Mouse (Mus musculus) Patski (cell line): ENCODE data around the gene Pik3ca. TPM values are rescaled to one million over a fixed set of nuclear protein-coding genes. Genes with fewer than 3 reads are reported as not detected.
A peak's percentile ranks its signal among the peaks of the same experiment; 100 is the strongest.

Experiments
- ATAC-seq: fragments of 100-300 bp; one replicate; pipeline ENCODE4 v1.8.0; 2021
- CTCF ChIA-PET: fragments of 350-600 bp; sonication (Branson Sonifier 250); formaldehyde crosslinking; loops from one replicate; lab custom pipeline; 2022; ENCODE audit warnings: inconsistent platforms; lab: Charles Lee
- POLR2A ChIA-PET: fragments of 350-600 bp; sonication (Branson Sonifier 250); formaldehyde crosslinking; loops from one replicate; lab custom pipeline; 2022; ENCODE audit warnings: antibody characterized with exemption, inconsistent platforms; lab: Charles Lee
- DNase-seq: peaks from one replicate; pipeline ENCODE4 v3.0.0-alpha.2; 2011; ENCODE audit warnings: low read depth, low spot score
- H3K27me3 ChIP-seq: fragments of 371-371 bp; one replicate; pipeline ENCODE4 v1.5.1; 2021
- CTCF ChIP-seq: fragments of 100-300 bp; IDR thresholded peaks from one replicate; pipeline ENCODE4 v1.5.1; 2021
- in situ Hi-C: fragments of 300-500 bp; cut with MboI; formaldehyde crosslinking; loops from 3 replicates; pipeline ENCODE4 v1.11.1; 2018; ENCODE audit warnings: low pct_unique_long_range_greater_than_20kb, mixed read lengths
- polyA plus RNA-seq: library from polyadenylated mRNA; unstranded; gene quantifications from one replicate; pipeline ENCODE4 v1.2.3, GENCODE M21; 2021

Gene Pik3ca
- polyA plus RNA-seq, 1 experiment from 2014 or later = 60.0 TPM

GRCm38 (mm10) chr3:32398623-32399022, 1.2 kb downstream of the Pik3ca start:
- TF ChIP-seq CTCF = no peak

GRCm38 (mm10) chr3:32399381-32399780, 1.9 kb downstream of the Pik3ca start:
- ATAC-seq (no peak), DNase-seq (no peak)
- no peaks in the 10 kb centered on the region for H3K27me3 ChIP-seq
- in situ Hi-C loops = loop anchor here (10.0 kb wide), 1 partner anchor 105 kb away; no protein-coding TSS in a partner anchor
- CTCF ChIA-PET = interaction anchor here (0.9 to 5.0 kb wide), 8 partner anchors 9 to 110 kb away, joined by 3 to 18 read pairs (median 3); partner anchors contain the start of gene Zfp639
- POLR2A ChIA-PET = interaction anchor here (1.2 to 3.0 kb wide), 3 partner anchors 33 to 65 kb away, joined by 3 to 17 read pairs (median 5); partner anchors contain the start of gene Zmat3
- TF ChIP-seq CTCF = no peak

More at GRCm38 (mm10) chr3:32398623-32399022, 1.2 kb downstream of the Pik3ca start:
- no peaks in the 10 kb centered on the region for H3K27me3 ChIP-seq
- in situ Hi-C loops = loop anchor here (10.0 kb wide), 1 partner anchor 106 kb away; no protein-coding TSS in a partner anchor
- no peak for ATAC-seq
- CTCF ChIA-PET = interaction anchor here (1.0 to 5.0 kb wide), 6 partner anchors 19 to 111 kb away, joined by 3 to 18 read pairs (median 4); partner anchors contain the start of gene Zfp639
- POLR2A ChIA-PET = interaction anchor here (3.0 kb wide), 1 partner anchor 33 kb away, joined by 17 read pairs; the partner anchor contains the start of gene Zmat3
- no peak for DNase-seq

GRCm38 (mm10) chr3:32399931-32400330, 2.5 kb downstream of the Pik3ca start:
- ChIA-PET POLR2A (interaction anchor here (1.2 to 1.4 kb wide), 2 partner anchors 35 to 66 kb away, joined by 3 to 5 read pairs; partner anchors contain the start of gene Zmat3), CTCF (interaction anchor here (0.9 to 5.0 kb wide), 8 partner anchors 8 to 109 kb away, joined by 3 to 18 read pairs (median 4); partner anchors contain the start of gene Zfp639)
- ATAC-seq (no peak), DNase-seq (no peak)
- no peak for TF ChIP-seq CTCF
- in situ Hi-C loops = loop anchor here (10.0 kb wide), 1 partner anchor 105 kb away; no protein-coding TSS in a partner anchor
- no peaks in the 10 kb centered on the region for H3K27me3 ChIP-seq

- DNase-seq = no peak
- in situ Hi-C loops = no loop called here
- CTCF ChIA-PET = interaction anchor here (1.1 to 5.0 kb wide), 10 partner anchors 10 to 106 kb away, joined by 3 to 18 read pairs (median 5); no protein-coding TSS in a partner anchor
- no peak for ATAC-seq
- no peak for TF ChIP-seq CTCF
- H3K27me3 ChIP-seq = no peaks in the 10 kb centered on the region
- POLR2A ChIA-PET = no interaction called here
Measured at GRCm38 (mm10) chr3:32401591-32401990, 4.1 kb downstream of the Pik3ca start.

- TF ChIP-seq CTCF = no peak
- POLR2A ChIA-PET = interaction anchor here (0.8 to 1.4 kb wide), 4 partner anchors 9 to 21 kb away, joined by 3 to 4 read pairs (median 4); no protein-coding TSS in a partner anchor
- in situ Hi-C loops = no loop called here
- DNase-seq = no peak
- no peaks in the 10 kb centered on the region for H3K27me3 ChIP-seq
- CTCF ChIA-PET = interaction anchor here (0.8 to 5.0 kb wide), 12 partner anchors 9 to 92 kb away, joined by 3 to 18 read pairs (median 5); no protein-coding TSS in a partner anchor
- no peak for ATAC-seq
Measured at GRCm38 (mm10) chr3:32402990-32403885, 5.8 kb downstream of the Pik3ca start.

- POLR2A ChIA-PET = no interaction called here
- no peaks in the 10 kb centered on the region for H3K27me3 ChIP-seq
- no peak for DNase-seq
- CTCF ChIA-PET = interaction anchor here (0.7 to 2.8 kb wide), 4 partner anchors 10 to 25 kb away, joined by 3 to 16 read pairs (median 4); no protein-coding TSS in a partner anchor
- in situ Hi-C loops = no loop called here
- no peak for TF ChIP-seq CTCF
- ATAC-seq = no peak
Measured at GRCm38 (mm10) chr3:32405699-32406098, 8.2 kb downstream of the Pik3ca start.

- TF ChIP-seq CTCF = no peak
- in situ Hi-C loops = no loop called here
- no peak for ATAC-seq
- ChIA-PET POLR2A (interaction anchor here (0.5 kb wide), 1 partner anchor 12 kb away, joined by 4 read pairs; no protein-coding TSS in a partner anchor), CTCF (interaction anchor here (1.2 to 2.8 kb wide), 2 partner anchors 9 to 26 kb away, joined by 3 to 16 read pairs; no protein-coding TSS in a partner anchor)
- no peak for DNase-seq
- no peaks in the 10 kb centered on the region for H3K27me3 ChIP-seq
Measured at GRCm38 (mm10) chr3:32406804-32407203, 9.3 kb downstream of the Pik3ca start.

GRCm38 (mm10) chr3:32408811-32409273, 11.4 kb downstream of the Pik3ca start:
- in situ Hi-C loops = no loop called here
- ATAC-seq (peak; percentile 83), DNase-seq (no peak)

GRCm38 (mm10) chr3:32412502-32413044, 15.1 kb downstream of the Pik3ca start:
- ATAC-seq (no peak), DNase-seq (no peak)
- H3K27me3 ChIP-seq = no peaks in the 10 kb centered on the region
- TF ChIP-seq CTCF = no peak
- in situ Hi-C loops = no loop called here
- POLR2A ChIA-PET = interaction anchor here (1.0 kb wide), 1 partner anchor 10 kb away, joined by 4 read pairs; no protein-coding TSS in a partner anchor
- CTCF ChIA-PET = interaction anchor here (1.1 to 3.3 kb wide), 2 partner anchors 10 to 12 kb away, joined by 5 to 15 read pairs; no protein-coding TSS in a partner anchor

More at GRCm38 (mm10) chr3:32408811-32409273, 11.4 kb downstream of the Pik3ca start:
- H3K27me3 ChIP-seq = no peaks in the 10 kb centered on the region
- ChIA-PET CTCF (interaction anchor here (1.1 to 1.7 kb wide), 3 partner anchors 9 to 20 kb away, joined by 3 read pairs; no protein-coding TSS in a partner anchor), POLR2A (interaction anchor here (0.6 kb wide), 1 partner anchor 44 kb away, joined by 3 read pairs; no protein-coding TSS in a partner anchor)
- no peak for TF ChIP-seq CTCF
